Mouse (Mus musculus): ENCODE results near the gene Nfu1.

GRCm38 (mm10) chr6:86978909-86979265, 30.1 kb upstream of the Nfu1 start:
- TF ChIP-seq CTCF (IDR thresholded peaks at IDR 0.05; ENCODE audit: low read depth) (no peak), EP300 (optimal IDR thresholded peaks at IDR 0.05) (no peak)

Measured in stomach, postnatal 0 days (tissue).